Mouse (Mus musculus) heart, adult 2 months (tissue): ENCODE measurements at regions not wholly inside any gene's neighbourhood (a gene's known extent, or its start where the extent isn't known, plus 50 kb on each side); places are given as distances from the start of the nearest gene placed in this dataset.

Experiments used
- CTCF ChIP-seq: fragments of 200-600 bp; IDR thresholded peaks from 2 replicates; pipeline ENCODE4 v1.8.1; 2022; ENCODE audit warnings: antibody characterized with exemption, mild to moderate bottlenecking, moderate library complexity
- EP300 ChIP-seq: fragments of 200-500 bp; IDR thresholded peaks from 2 replicates; pipeline ENCODE4 v1.6.1; 2011; ENCODE audit warnings: low read depth, low read length, control low read depth; ENCODE audit not compliant: insufficient read depth
- POLR2A ChIP-seq: fragments of 200-500 bp; IDR thresholded peaks from 2 replicates; pipeline ENCODE4 v1.6.1; 2011; ENCODE audit warnings: mild to moderate bottlenecking, low read depth, low read length, control low read depth; ENCODE audit not compliant: insufficient read depth

- TF ChIP-seq EP300 (no peak), POLR2A (no peak), CTCF (no peak)
Observed at GRCm38 (mm10) chrX:11845566-11845965, 314.6 kb downstream of the Bcor start.
